Mouse (Mus musculus) liver, embryonic 14.5 days (tissue): ENCODE measurements around the gene Dtx1.

ENCODE experiments used
- CTCF ChIP-seq: IDR thresholded peaks from 2 replicates; pipeline ENCODE4 v1.5.1; 2016; ENCODE audit warnings: antibody characterized with exemption, low read depth, control low read depth
- EP300 ChIP-seq: IDR thresholded peaks from 2 replicates; pipeline ENCODE4 v1.6.1; 2016; ENCODE audit warnings: antibody characterized with exemption, low read depth

- TF ChIP-seq CTCF, result no peak
- no peak for TF ChIP-seq EP300
These were observed 71.6 kb downstream of the Dtx1 start for GRCm38 (mm10) chr5:120640094-120640493.
